Mouse (Mus musculus): ENCODE measurements around the gene Guf1. TPM values are rescaled to one million over a fixed set of nuclear protein-coding genes. Genes with fewer than 3 reads are reported as not detected.

The Guf1 gene
- total RNA-seq (2021), result 10 to 100 TPM; 14.8 to 17.9 TPM
- long read RNA-seq, experiment 1, transcript Guf1-202 (17 exons, 3,433 nt), result major isoform, 16 of 30 reads
- long read RNA-seq, experiment 1, partial matches to known transcripts, result 3 of 30 reads
- long read RNA-seq, experiment 1, other reads (novel, unspliced or antisense), result 8 of 30 reads
- long read RNA-seq, experiment 2, transcript Guf1-202 (17 exons, 3,433 nt), result major isoform, 13 of 26 reads
- long read RNA-seq, experiment 2, partial matches to known transcripts, result 4 of 26 reads
- long read RNA-seq, experiment 2, other reads (novel, unspliced or antisense), result 8 of 26 reads

DNA sequence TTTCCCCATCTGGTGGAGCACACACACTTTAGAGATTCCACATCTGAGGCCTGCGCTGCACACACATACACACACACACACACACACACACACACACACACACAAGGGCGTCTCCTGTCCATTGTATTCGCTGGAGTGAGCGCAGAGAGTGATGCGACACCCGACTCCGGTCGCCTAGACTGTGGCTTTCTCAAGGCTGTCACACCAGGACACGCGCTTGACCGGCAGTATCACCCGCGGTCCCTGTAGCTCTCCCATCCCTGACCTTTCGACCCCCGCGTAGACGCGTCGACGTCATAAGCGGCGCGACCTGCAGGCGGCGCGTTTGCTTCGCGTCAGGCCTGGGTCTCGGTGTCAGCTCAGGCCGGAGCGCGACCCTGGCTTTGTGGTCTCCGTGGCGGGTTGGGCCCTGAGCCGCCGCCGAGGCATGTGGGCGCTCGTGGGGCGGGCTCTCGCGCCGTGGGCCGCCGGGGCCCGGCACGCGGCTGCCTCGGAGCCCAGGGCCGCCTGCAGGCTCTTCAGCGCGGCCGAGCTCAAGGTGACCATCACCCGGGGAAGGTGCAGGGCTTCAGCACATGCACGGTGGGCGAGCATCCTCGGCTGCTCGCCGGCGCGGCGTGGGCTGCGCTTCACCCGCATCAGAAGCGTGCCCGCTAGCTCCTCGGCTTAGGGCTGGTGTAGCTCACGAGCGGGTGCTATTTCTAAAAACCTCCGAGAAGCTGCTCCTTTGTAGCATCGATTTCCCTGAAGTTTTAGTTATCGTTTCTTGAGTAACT, at the start of gene Guf1:
Guf1 (plus strand) TSS at position 296 of the 776 bp plus-strand sequence.
- intact Hi-C loops (cut with DNase I; ENCODE audit: low total_unique reads), result no loop called here
- peak; percentile 92 for DNase-seq

DNA sequence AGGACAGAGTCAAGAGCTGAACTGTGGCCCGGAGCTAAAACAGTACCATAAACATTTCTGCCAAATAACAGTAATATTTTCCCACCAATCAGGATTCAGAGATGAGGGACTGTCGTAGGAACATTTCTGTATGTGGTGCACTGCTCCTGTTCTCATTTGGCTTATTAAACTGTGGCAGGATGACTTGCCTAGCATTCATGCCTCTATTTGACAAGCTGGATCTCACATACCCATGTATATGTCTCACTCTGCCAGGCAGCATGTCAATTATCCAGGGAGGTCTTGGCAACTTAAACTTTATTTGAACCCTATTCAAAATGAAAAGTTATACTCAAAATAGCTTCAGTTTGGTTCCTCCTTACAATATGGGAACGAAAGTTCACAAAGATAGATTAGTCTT, 49.7 kb upstream of the Guf1 start:
- intact Hi-C loops (cut with DNase I; ENCODE audit: low total_unique reads), result no loop called here
- no peak for DNase-seq

DNA sequence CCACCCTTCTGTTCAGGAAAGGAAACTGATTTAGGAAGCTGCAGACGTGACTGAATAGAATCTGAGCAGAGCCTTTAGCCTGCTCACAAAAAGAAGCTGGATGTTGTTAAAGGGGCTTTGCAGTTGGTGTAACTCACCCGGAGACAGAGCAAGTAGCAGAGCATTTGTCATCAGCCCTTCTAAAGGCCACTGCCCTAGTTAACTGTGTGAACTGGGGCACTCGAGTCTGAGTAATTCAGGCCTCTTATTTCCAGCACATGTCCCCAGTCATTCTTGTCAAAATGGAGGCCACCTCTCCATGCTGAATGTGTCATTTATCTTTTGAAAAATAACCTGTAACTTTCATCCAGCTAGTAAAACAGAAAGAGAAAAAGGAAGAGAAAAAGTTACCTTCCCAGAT, 45.1 kb upstream of the Guf1 start:
- intact Hi-C loops (cut with DNase I; ENCODE audit: low total_unique reads), result no loop called here
- no peak for DNase-seq

DNA sequence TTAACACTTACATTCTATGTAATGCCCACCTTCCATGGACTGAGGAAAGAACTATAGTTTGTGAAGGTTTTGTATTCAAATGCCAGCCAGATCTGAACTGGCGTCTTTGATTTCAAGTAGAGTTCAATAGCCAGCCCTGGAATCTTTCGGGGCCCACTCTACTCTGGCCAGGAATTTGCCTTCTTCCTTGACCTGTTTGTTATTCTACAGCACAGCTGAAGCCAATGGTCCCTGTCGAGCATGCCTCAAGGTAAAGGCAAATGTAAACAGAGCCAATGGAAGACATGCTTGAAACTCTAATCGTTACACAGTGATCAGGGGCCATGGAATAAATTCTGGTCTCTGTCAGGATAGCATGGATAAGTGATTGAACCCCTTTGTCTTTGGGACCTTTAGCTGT, 44.5 kb upstream of the Guf1 start:
- intact Hi-C loops (cut with DNase I; ENCODE audit: low total_unique reads), result no loop called here
- no peak for DNase-seq

DNA sequence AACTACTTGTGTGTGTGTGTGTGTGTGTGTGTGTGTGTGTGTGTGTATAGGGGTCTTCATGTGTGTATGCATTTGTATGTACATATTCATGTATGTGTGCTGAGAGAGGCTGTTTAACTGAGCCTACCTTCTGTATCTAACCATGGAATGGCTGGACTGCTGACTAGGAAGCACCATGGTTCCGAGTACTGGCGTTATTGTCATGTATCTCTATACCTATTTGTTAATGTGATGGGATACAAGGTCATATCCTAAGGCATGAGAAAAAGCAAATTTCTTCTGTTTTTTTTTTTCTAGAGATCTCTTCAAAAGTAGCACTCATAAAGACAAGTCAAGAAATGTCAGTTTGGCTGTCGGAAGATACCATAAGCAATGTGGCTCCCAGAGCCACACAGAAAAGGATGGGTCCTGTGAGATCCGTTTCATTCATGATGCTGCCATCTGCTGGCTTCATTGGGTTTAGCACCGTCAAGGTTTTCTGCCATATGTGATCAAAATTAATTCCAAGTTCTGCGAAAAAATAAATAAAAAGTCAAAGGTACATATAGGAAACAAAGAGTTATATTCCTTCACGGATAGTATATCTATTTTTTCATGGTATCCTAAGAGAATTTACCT, 36.0 kb upstream of the Guf1 start:
- DNase-seq, result peak; percentile 3
- intact Hi-C loops (cut with DNase I; ENCODE audit: low total_unique reads), result loop anchor here (10.0 kb wide), 1 partner anchor 1396 kb away; no protein-coding TSS in a partner anchor

DNA sequence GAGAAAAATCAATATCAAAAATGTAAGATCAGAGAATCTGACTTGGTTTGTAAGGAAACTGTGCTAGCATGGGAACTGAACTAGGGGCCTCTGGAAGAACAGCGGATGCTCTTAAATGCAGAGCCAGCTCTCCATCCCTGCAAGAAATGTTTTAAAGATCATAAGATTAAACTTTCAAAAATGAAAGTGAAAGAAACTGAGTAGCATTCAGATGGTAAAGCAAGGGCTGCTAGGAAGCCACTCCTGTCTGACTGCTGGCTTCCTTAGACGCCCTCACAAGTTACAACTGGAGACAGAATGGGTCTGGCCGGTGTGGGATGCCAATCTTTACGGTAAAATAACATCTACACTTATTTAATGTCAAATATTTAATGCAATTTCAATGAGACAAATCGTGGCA, 34.7 kb upstream of the Guf1 start:
- no peak for DNase-seq

DNA sequence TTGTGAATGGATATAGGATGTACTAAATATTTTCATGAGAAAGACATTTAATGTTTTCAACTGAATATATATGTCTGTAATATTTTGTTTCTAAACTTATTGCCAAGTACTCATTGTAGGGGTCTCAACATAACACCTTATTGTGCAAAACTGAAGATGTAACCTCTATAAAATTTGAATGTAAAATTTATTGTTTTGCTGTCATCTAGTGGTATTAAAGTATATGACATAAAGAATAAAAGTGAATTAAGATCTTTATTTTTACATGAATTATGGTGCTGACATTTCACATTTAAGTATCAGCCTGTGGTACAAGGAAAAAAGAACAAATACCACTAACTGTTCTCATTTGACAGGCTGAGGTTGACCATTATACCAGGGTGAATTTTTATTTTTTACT, 32.8 kb upstream of the Guf1 start:
- intact Hi-C loops (cut with DNase I; ENCODE audit: low total_unique reads), result loop anchor here (10.0 kb wide), 1 partner anchor 1399 kb away; no protein-coding TSS in a partner anchor
- DNase-seq, result no peak

More for the DNA sequence above, 34.7 kb upstream of the Guf1 start:
- intact Hi-C loops (cut with DNase I; ENCODE audit: low total_unique reads), result loop anchor here (10.0 kb wide), 1 partner anchor 1397 kb away; no protein-coding TSS in a partner anchor

DNA sequence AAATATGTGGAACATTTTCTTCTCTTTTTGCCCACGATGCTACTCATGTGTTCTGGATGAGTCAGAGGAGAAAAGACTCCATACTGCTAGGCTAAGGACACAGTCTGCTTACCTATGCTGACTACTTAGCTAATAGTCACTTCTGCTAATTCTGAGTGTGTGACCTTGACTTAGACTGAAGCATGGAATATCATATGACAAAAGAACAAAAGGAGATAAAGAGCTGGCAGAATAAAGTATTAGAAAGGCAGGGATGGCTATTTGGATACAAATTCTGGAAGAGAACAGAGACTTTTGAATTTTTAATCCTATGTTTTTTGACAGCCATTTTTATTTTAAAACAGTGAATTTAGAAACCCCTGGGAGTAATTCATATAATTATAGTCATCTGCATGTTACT, 15.0 kb upstream of the Guf1 start:
- intact Hi-C loops (cut with DNase I; ENCODE audit: low total_unique reads), result no loop called here
- no peak for DNase-seq

DNA sequence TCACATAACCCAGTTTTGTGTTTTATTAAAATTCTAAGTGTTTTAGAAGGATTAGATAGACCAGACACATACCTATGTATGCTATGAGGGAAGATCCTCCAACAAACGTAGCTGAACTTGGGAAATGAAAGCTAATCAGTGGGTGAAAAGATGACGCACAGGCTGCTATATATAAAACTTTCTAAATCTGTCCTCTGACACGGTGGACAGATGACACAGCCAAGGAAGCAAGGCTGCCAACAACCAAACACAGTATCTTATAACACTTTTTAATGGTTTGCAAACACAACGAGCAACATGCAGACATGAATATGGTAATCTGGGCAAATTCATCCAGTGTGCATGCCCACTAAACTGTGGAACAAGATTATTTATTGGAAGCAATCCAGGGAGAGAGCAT, 14.2 kb upstream of the Guf1 start, which contains the start of gene Yipf7:
Yipf7 (minus strand) TSS at position 160 of the 400 bp plus-strand sequence.
- intact Hi-C loops (cut with DNase I; ENCODE audit: low total_unique reads), result no loop called here
- peak; percentile 20 for DNase-seq

DNA sequence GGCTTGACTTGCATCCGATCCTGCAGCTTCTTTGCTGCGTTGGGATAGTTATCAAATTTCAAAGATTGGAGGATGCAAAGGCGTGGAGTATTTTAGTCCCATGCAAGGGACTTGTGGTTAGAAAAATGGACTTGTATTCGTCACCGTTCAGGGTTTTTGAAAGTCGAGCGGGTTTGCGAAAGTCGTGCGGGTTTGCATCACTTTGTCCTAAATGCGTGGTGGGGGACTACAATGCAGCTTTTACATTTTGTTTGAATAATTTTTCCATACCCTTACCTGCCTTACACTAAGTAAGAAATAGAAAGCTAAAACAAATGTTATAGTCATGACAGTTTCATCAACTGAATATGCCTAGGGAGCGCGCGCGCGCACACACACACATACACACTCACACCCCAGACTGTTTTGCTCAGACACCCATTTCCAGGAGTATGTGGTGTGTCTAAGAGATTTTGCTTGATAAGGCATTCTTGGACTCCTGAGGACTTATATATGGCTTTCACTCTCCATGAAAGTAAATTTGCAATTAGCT, 747 bp downstream of the Guf1 start:
- DNase-seq, result no peak
- intact Hi-C loops (cut with DNase I; ENCODE audit: low total_unique reads), result no loop called here

DNA sequence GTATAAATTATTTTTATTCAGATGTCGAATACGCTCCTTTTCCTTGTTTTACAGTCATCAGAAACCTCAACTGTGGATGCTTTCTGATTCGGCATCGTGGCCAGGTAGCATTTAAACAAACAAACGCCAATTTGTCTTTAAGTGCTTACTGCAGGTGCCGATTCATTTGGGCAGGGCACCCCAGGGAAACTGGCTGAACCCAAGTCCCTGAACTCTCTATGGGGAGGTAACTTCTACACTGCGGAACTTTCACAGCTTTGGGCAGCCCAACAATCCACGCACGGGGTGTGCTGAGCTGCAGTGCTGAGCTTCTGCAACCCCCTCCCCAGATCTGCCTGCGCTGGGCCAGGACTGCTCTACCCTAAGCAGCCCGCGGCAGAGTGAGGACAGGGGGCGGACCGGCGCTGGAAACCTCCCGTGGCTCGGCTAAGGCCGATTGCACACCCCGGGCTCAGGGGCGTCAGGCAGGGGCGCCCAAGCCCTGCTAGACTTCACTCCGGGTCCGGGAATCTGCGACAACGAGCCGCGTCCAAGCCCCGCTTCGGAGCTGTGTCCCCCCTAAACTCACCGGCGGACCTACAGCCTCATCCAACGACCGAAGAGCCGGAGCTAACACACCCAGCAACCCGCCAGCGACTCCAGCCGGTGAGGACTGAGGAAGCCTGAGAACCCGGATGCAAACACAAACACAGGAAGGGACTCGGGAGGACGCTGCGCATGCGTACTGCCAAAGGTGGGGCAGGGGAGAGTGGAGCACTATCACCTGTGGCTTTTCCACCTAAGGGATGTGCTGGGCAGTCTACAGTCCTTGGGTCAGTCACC, 35.1 kb downstream of the Guf1 start, which contains the start of gene Gnpda2:
Gnpda2 (minus strand) TSS at position 701 of the 822 bp plus-strand sequence.
- intact Hi-C loops (cut with DNase I; ENCODE audit: low total_unique reads), result no loop called here
- peak; percentile 84 for DNase-seq

DNA sequence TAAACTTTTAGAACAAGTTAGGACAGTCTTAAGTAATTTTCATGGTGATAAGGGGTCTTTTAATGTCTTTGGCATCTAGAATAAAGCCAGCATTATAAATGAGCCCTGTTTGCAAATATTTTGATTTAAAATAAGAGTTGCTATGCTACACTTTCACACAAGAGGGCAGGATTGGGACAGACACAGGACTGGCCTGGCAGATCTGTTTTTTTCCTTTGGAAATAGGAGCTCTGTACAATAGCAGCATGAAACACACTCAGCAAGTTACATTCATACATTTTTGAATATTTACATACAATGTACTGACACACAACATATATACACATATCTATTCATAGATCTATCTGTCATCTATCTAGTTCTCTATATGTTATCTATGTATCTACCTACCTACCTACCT, 44.3 kb downstream of the Guf1 start:
- intact Hi-C loops (cut with DNase I; ENCODE audit: low total_unique reads), result no loop called here
- no peak for DNase-seq

DNA sequence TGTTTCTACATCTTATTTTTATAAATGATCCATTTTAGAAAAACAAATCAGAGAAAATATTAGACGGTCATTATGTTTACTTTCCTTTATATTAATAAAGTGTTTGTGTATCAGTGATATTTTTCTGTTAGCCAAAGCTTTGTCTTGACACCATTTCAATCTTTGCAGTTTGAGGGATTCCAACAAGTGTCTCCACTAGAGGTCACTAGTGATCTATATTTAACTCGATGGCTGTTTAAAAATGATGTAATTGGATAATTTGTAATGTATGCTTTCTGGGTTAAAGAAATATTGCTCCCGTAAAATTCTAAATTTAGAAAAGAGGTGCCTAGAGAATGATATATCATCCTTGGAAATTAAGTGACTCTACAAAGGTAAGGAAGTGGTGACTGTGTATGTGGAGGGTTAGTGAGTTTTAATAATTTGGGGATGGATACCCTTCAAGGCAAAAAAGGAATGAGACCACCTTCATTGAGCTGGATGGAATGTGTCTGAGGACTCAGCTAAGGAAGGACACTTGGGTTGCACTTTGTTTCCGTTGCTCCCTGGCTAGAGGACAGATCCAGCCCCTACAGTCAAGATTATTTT, 56.6 kb downstream of the Guf1 start:
- intact Hi-C loops (cut with DNase I; ENCODE audit: low total_unique reads), result no loop called here
- no peak for DNase-seq

DNA sequence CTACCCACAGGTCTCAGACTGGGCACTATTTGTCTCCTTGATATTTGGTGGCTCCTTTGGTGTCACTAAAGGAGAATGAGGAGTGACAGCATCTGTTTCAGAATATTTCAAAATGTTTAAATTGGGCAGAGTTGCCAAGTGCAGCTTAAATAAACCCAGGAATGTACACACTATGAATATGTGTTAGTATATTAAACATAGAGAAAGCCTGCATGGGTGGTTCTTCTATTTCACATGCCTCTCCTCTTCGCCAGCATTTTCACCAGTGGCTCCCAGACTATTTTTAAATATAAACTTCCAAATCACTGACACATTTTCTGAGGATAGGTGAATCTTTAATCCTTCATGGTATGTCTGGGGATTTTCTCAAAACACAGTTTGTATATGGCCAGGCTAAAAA, 64.2 kb downstream of the Guf1 start:
- intact Hi-C loops (cut with DNase I; ENCODE audit: low total_unique reads), result no loop called here
- no peak for DNase-seq

Other genes starting within 250 kb of the Guf1 start
- under 1 TPM; 0.16 to 0.23 TPM for gene Kctd8, start 215.2 kb upstream of the Guf1 start, total RNA-seq (2021)
- gene Yipf7, start 14.3 kb upstream of the Guf1 start, total RNA-seq (2021), result 10 to 100 TPM; 96.6 to 98.7 TPM
- 1 to 10 TPM; 6.8 to 6.9 TPM for gene Gnpda2, start 35.4 kb downstream of the Guf1 start, total RNA-seq (2021)